Mouse (Mus musculus) liver, adult 2 months (tissue): Measurements from ENCODE around the gene Wap. TPM values are rescaled to one million over a fixed set of nuclear protein-coding genes. Genes with fewer than 3 reads are reported as not detected.

ENCODE experiments used
- DNase-seq: peaks from one replicate; pipeline ENCODE4 v3.0.0-alpha.2; 2011; ENCODE audit warnings: low read depth, low spot score; ENCODE audit errors: extremely low read depth
- H3K27ac ChIP-seq: fragments of 200-500 bp; replicated peaks from 2 replicates; pipeline ENCODE4 v1.5.1; 2012; ENCODE audit warnings: low read depth, mild to moderate bottlenecking, control low read depth, inconsistent platforms, low read length; ENCODE audit not compliant: insufficient read depth
- H3K27me3 ChIP-seq: fragments of 200-500 bp; 2 replicates; pipeline ENCODE4 v1.6.1; 2012; ENCODE audit warnings: mild to moderate bottlenecking, moderate library complexity, low read length, inconsistent platforms; ENCODE audit not compliant: control insufficient read depth, insufficient read depth
- H3K36me3 ChIP-seq: fragments of 200-500 bp; 2 replicates; pipeline ENCODE4 v1.6.1; 2012; ENCODE audit warnings: low read length, inconsistent platforms; ENCODE audit not compliant: control insufficient read depth, insufficient read depth
- H3K4me1 ChIP-seq: fragments of 200-500 bp; 2 replicates; pipeline ENCODE4 v1.6.1; 2011; ENCODE audit warnings: low read length; ENCODE audit not compliant: control insufficient read depth, insufficient read depth
- H3K4me3 ChIP-seq: fragments of 200-500 bp; 2 replicates; pipeline ENCODE4 v1.5.1; 2011; ENCODE audit warnings: low read depth, mild to moderate bottlenecking, control low read depth, low read length, moderate library complexity; ENCODE audit not compliant: insufficient read depth
- H3K79me2 ChIP-seq: fragments of 200-500 bp; 2 replicates; pipeline ENCODE4 v1.6.1; 2012; ENCODE audit warnings: inconsistent platforms, mild to moderate bottlenecking, low read length, moderate library complexity; ENCODE audit not compliant: control insufficient read depth, insufficient read depth
- H3K9ac ChIP-seq: fragments of 200-500 bp; 2 replicates; pipeline ENCODE4 v1.6.1; 2012; ENCODE audit warnings: low read depth, mild to moderate bottlenecking, control low read depth, inconsistent platforms, low read length
- CTCF ChIP-seq: fragments of 200-500 bp; IDR thresholded peaks from 2 replicates; pipeline ENCODE4 v1.5.1; 2011; ENCODE audit warnings: low read depth, low read length, control low read depth
- POLR2A ChIP-seq: fragments of 200-500 bp; IDR thresholded peaks from 2 replicates; pipeline ENCODE4 v1.6.1; 2011; ENCODE audit warnings: low read length, control low read depth; ENCODE audit not compliant: insufficient read depth; ENCODE audit errors: extremely low read depth
- WGBS: fragments of 180-500 bp; shearing (Covaris S2); methylation state at CpG from one replicate; pipeline ENCODE4 v1.1.7; 2018; 5-methylcytosine and 5-hydroxymethylcytosine counted together
- polyA plus RNA-seq: library from polyadenylated mRNA; depleted of rRNA; stranded (reverse); fragments of >200 nt; gene quantifications from 2 replicates; pipeline ENCODE4 v1.2.3, GENCODE M21; 2012
- total RNA-seq: library from RNA; depleted of rRNA; stranded (reverse); fragments of >200 nt; gene quantifications from 2 replicates; pipeline ENCODE4 v1.2.3, GENCODE M21; 2014

The Wap gene
- total and polyA plus RNA-seq, 2 experiments, result not detected

GRCm38 (mm10) chr11:6590933-6591675, 47.3 kb downstream of the Wap start:
- H3K79me2 ChIP-seq, result no peaks in the 10 kb centered on the region
- no peaks in the 10 kb centered on the region for H3K27me3 ChIP-seq
- H3K4me3 ChIP-seq, result no peak overlapping the region
- H3K27ac ChIP-seq, result no peak overlapping the region
- 89% methylated on average over 10 of the region's 10 CpGs for WGBS
- no peak for DNase-seq
- H3K36me3 ChIP-seq, result peaks cover 16% of the 10 kb centered on the region; the same call in 1 of the 2 replicates
- no peak overlapping the region for H3K9ac ChIP-seq
- no peak for TF ChIP-seq CTCF
- TF ChIP-seq POLR2A, result no peak
- no peaks in the 10 kb centered on the region for H3K4me1 ChIP-seq

DNA sequence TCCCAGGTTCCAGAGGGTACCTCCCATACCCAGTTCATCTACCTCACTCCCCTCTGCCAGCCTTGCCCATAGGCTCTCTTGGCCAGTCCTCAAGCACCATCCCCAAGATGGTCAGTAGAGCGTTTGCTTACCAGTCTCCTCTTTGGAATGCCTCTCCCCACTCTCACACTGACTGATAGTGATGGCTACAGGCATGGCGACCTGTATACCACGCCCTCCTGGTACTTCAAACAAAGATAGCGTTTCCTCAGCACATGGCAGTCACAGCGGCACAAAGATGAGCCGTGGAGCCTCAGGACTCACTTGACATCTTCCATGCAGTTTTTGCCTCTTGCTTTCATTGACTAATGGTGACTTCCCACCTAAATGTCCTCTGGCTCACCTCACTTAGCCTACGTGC, 48.6 kb downstream of the Wap start:
- Histone ChIP-seq H3K36me3 (peaks cover 11% of the 10 kb centered on the region; the same call in 1 of the 2 replicates), H3K4me3 (no peak overlapping the region), H3K27ac (no peak overlapping the region), H3K4me1 (no peaks in the 10 kb centered on the region), H3K79me2 (no peaks in the 10 kb centered on the region), H3K9ac (no peak overlapping the region), H3K27me3 (no peaks in the 10 kb centered on the region)
- 90% methylated on average over 7 of the region's 7 CpGs for WGBS
- DNase-seq, result no peak
- TF ChIP-seq POLR2A, result no peak
- no peak for TF ChIP-seq CTCF

- Histone ChIP-seq H3K36me3 (peaks cover 11% of the 10 kb centered on the region; the same call in 1 of the 2 replicates), H3K4me1 (no peaks in the 10 kb centered on the region; the same call in 1 of the 2 replicates), H3K79me2 (no peaks in the 10 kb centered on the region), H3K4me3 (no peak overlapping the region), H3K27ac (no peak overlapping the region), H3K9ac (no peak overlapping the region), H3K27me3 (no peaks in the 10 kb centered on the region)
- DNase-seq, result no peak
- TF ChIP-seq CTCF (no peak), POLR2A (no peak)
- 94% methylated on average over 7 of the region's 7 CpGs for WGBS
These were observed 50.1 kb downstream of the Wap start for GRCm38 (mm10) chr11:6588295-6588694.

DNA sequence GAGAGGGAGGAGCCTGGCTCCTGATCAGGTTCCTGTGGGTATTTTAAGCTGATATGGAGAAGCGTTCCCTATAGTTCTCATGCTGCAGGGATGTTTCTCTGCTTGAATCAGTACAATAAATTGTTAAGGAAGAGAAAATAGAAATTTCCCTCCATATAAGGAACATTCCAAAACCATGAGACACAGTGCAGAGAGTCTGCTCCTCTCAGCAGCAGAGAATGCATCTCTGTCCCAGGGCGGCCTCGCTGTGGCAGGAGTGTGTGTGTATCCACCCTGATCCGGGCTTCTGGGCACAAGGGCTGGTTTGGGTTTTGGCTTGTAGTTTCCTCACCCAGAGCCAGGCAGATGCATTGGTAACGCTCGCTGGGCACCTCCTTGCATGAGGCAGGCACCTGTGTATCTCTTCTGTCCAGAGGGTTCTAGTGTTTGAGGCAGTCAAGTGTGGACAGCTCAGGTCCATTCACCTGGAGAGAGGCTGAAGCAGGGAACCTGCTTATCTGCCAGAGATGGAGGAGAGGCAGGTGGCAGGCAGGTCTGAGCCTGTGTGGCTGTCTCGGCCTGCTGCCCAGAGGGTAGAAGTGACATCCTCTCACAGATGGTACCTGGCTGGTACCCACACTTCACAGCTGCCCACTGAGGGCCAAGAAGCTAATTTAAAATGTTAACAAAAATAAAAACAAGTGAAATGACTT, 51.0 kb downstream of the Wap start:
- Histone ChIP-seq H3K9ac (no peak overlapping the region), H3K4me3 (no peak overlapping the region), H3K4me1 (no peaks in the 10 kb centered on the region; the same call in 1 of the 2 replicates), H3K36me3 (peaks cover 10% of the 10 kb centered on the region; the same call in 1 of the 2 replicates), H3K79me2 (no peaks in the 10 kb centered on the region), H3K27me3 (no peaks in the 10 kb centered on the region), H3K27ac (no peak overlapping the region)
- 93% methylated on average over 7 of the region's 7 CpGs for WGBS
- no peak for TF ChIP-seq POLR2A
- TF ChIP-seq CTCF, result no peak
- no peak for DNase-seq

DNA sequence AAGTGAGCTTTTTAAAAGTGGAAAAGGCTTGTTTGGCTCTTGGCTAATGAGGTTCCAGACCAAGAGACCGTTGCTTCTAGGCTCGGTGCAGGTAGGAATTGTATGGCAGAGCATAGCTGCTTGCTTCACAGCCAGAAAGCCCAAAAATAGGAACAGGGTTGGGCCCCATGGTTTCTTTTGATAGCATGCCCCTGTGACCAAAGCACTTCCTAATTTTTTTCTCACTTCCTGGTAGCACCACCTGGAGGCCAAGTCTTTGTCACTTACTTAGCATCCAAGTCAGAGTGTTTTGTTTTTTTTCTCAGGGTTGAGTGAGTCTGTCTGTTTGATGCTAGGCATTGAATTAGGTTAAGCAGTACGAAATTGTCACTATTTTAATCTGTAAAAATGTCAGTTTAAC, 51.8 kb downstream of the Wap start:
- H3K79me2 ChIP-seq, result no peaks in the 10 kb centered on the region
- H3K27ac ChIP-seq, result no peak overlapping the region
- H3K36me3 ChIP-seq, result peaks cover 4% of the 10 kb centered on the region; the same call in 1 of the 2 replicates
- H3K4me1 ChIP-seq, result no peaks in the 10 kb centered on the region; the same call in 1 of the 2 replicates
- no peak for DNase-seq
- WGBS, result 85% methylated on average over 3 of the region's 3 CpGs
- TF ChIP-seq POLR2A (no peak), CTCF (no peak)
- no peaks in the 10 kb centered on the region for H3K27me3 ChIP-seq
- H3K4me3 ChIP-seq, result no peak overlapping the region
- H3K9ac ChIP-seq, result no peak overlapping the region
